Mouse (Mus musculus): Measurements from ENCODE around the gene Hsd11b1.

- TF ChIP-seq CTCF (IDR thresholded peaks at IDR 0.05): no peak
- no peak for TF ChIP-seq EP300 (IDR thresholded peaks at IDR 0.05)
Measured at GRCm38 (mm10) chr1:193232732-193233131, 31.1 kb downstream of the Hsd11b1 start.
